Mouse (Mus musculus) adipose tissue, adult 10 weeks (tissue): ENCODE results near the gene Smim4. TPM values are rescaled to one million over a fixed set of nuclear protein-coding genes. Genes with fewer than 3 reads are reported as not detected.

ENCODE experiments used
- polyA plus RNA-seq: library from polyadenylated mRNA; stranded (reverse); fragments of 350-450 nt; fragmentation: Illumina TruSeq; extraction: RNeasy Lipid Tissue Mini Kit (QIAGEN cat#74804); gene quantifications from one replicate; pipeline ENCODE4 v1.2.3, GENCODE M21; 2014; ENCODE audit warnings: low read depth, low replicate concordance

Gene Smim4
- polyA plus RNA-seq = 34.3 TPM

GRCm38 (mm10) chr14:31128826-31129219 is at the start of gene Smim4:
TSS of gene Smim4 (minus strand) at chr14:31128956.

GRCm38 (mm10) chr14:31168425-31168824 is 39.7 kb upstream of the Smim4 start, which contains the start of gene Stab1:
TSS of gene Stab1 (minus strand) at chr14:31168641.

GRCm38 (mm10) chr14:31130236-31131220 is 1.8 kb upstream of the Smim4 start, which contains the start of gene Nt5dc2:
TSS of gene Nt5dc2 (plus strand) at chr14:31131053.

Other genes starting within 250 kb of the Smim4 start
- gene Mustn1, start 249.8 kb downstream of the Smim4 start, polyA plus RNA-seq = 20.8 TPM
- 1.5 TPM for gene Itih4, start 242.5 kb downstream of the Smim4 start, polyA plus RNA-seq
- gene Itih3, start 205.2 kb downstream of the Smim4 start, polyA plus RNA-seq = 2.6 TPM
- gene Itih1, start 185.7 kb downstream of the Smim4 start, polyA plus RNA-seq = not detected
- 13.6 TPM for gene Nek4, start 177.6 kb downstream of the Smim4 start, polyA plus RNA-seq
- gene Glt8d1, start 127.6 kb downstream of the Smim4 start, polyA plus RNA-seq = 75.5 TPM
- gene Spcs1, start 127.3 kb downstream of the Smim4 start, polyA plus RNA-seq = 318 TPM
- 18.0 TPM for gene Pbrm1, start 109.8 kb downstream of the Smim4 start, polyA plus RNA-seq
- gene Gnl3, start 109.8 kb downstream of the Smim4 start, polyA plus RNA-seq = 43.5 TPM
- 25.1 TPM for gene Nt5dc2, start 2.1 kb upstream of the Smim4 start, polyA plus RNA-seq
- gene Stab1, start 39.7 kb upstream of the Smim4 start, polyA plus RNA-seq = 47.2 TPM
- 1.4 TPM for gene Tnnc1, start 79.4 kb upstream of the Smim4 start, polyA plus RNA-seq
- gene Nisch, start 88.0 kb upstream of the Smim4 start, polyA plus RNA-seq = 268 TPM
- gene Sema3g, start 88.9 kb upstream of the Smim4 start, polyA plus RNA-seq = 16.2 TPM
- gene Phf7, start 122.4 kb upstream of the Smim4 start, polyA plus RNA-seq = 38.3 TPM
- 37.2 TPM for gene Bap1, start 122.5 kb upstream of the Smim4 start, polyA plus RNA-seq
- 2.5 TPM for gene Dnah1, start 194.9 kb upstream of the Smim4 start, polyA plus RNA-seq
- gene Capn7, start 207.7 kb upstream of the Smim4 start, polyA plus RNA-seq = 37.8 TPM